Mouse (Mus musculus): Measurements from ENCODE around the gene Calcrl. TPM values are rescaled to one million over a fixed set of nuclear protein-coding genes. Genes with fewer than 3 reads are reported as not detected.
A peak's percentile ranks its signal among the peaks of the same experiment; 100 is the strongest.
"Not testable (repeated sequence)": the region's sequence is repeated elsewhere in the genome, so short reads cannot be mapped to it uniquely, and the experiment has no call there.

Gene Calcrl
- polyA plus RNA-seq, 1 experiment from 2014 or later: 37.7 TPM

DNA sequence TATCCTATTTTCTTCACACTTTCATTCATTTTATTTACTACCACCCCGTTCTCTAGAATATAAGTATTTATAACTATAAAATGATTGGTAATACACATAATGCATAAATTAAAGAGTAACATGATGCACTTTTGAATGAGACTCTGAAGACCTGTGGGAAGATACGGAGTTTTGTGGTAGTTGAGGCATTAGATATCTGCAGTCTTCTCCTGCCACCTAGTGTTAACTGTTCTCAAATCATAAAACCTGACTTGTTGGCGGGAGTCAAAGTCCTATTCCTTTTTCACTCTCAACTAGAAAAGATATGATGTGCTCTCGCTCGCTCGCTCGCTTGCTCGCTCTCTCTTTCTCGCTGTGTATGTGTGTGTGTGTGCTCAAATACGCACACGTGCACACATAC, 4.5 kb upstream of the Calcrl start:
- Histone ChIP-seq H3K9me3 (no peaks in the 10 kb centered on the region), H3K36me3 (no peaks in the 10 kb centered on the region), H3K4me3 (no peak overlapping the region), H3K27ac (no peak overlapping the region), H3K4me1 (peaks cover 4% of the 10 kb centered on the region; the same call in 1 of the 2 replicates), H3K27me3 (ENCODE audit: insufficient read depth, poor library complexity, severe bottlenecking) (no peaks in the 10 kb centered on the region)
- no peak for DNase-seq (ENCODE audit: low spot score)
- 48% methylated on average over 11 of the region's 11 CpGs for WGBS

DNA sequence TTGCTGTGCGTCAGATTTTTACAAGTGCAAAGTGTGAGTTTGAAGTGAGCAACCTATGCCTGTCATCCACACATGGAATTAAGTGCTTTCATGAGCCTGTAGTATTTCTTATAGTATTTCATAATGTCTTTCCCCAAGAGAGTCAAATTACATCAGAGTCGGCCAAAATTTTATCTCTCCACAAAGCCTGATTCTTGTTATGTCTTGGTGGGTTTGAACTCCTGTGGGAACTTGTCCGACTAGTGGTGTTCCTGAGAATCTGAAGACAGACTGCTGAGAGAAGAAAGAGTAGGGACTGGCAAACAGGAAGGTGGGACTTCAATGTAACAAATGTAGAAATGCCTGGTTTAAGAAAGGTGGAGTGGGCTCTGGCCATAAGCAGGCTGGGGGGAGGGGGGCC, 3.6 kb upstream of the Calcrl start:
- Histone ChIP-seq H3K4me1 (peaks cover 8% of the 10 kb centered on the region; the same call in 1 of the 2 replicates), H3K27me3 (ENCODE audit: insufficient read depth, poor library complexity, severe bottlenecking) (no peaks in the 10 kb centered on the region), H3K36me3 (no peaks in the 10 kb centered on the region), H3K9me3 (no peaks in the 10 kb centered on the region), H3K4me3 (no peak overlapping the region), H3K27ac (no peak overlapping the region)
- WGBS: 59% methylated on average over 3 of the region's 3 CpGs
- DNase-seq (ENCODE audit: low spot score): no peak

DNA sequence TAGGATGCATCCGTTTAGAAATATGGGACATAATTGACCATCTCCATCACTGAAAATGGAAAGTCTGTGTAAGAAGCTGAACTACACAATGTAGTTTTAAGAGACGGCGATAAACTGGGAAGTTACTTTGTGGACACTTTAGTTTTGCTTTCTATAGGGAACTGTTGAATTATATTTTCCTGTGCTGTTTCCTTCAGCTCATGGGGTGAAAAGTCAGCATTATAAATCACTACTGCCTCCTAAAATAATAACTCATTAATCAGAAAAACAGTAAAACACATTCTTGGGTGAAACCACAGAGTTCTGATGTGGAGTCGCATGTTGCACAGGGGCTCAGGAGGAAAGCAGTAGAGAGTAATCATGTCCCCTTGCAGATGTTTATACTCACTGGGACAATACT, 1.3 kb upstream of the Calcrl start:
- WGBS: 86% methylated on average over 4 of the region's 4 CpGs
- H3K36me3 ChIP-seq: no peaks in the 10 kb centered on the region
- H3K4me1 ChIP-seq: peaks cover 8% of the 10 kb centered on the region; the same call in 1 of the 2 replicates
- no peak overlapping the region for H3K27ac ChIP-seq
- no peak overlapping the region for H3K4me3 ChIP-seq
- DNase-seq (ENCODE audit: low spot score): no peak
- H3K9me3 ChIP-seq: no peaks in the 10 kb centered on the region
- H3K27me3 ChIP-seq (ENCODE audit: insufficient read depth, poor library complexity, severe bottlenecking): no peaks in the 10 kb centered on the region

DNA sequence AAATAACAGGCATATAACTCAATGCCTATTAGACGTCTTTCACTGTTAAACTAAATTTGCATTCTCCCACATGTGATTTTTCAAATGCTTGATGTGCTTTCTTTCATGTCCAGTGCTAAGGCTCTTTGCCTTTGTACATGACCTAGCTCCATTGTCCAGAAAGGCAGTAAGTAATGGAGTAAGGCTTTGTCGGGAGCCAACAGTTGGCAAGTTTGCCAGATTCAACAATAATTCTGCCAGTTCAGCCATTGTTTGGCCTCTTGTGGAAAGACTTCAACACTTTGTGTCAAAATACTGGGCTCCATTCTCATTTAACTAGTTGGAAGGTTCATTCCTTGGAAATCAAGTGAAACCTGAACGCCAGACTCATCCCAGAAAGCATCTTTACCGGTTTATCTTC, 8.7 kb downstream of the Calcrl start:
- 82% methylated on average over 4 of the region's 4 CpGs for WGBS

DNA sequence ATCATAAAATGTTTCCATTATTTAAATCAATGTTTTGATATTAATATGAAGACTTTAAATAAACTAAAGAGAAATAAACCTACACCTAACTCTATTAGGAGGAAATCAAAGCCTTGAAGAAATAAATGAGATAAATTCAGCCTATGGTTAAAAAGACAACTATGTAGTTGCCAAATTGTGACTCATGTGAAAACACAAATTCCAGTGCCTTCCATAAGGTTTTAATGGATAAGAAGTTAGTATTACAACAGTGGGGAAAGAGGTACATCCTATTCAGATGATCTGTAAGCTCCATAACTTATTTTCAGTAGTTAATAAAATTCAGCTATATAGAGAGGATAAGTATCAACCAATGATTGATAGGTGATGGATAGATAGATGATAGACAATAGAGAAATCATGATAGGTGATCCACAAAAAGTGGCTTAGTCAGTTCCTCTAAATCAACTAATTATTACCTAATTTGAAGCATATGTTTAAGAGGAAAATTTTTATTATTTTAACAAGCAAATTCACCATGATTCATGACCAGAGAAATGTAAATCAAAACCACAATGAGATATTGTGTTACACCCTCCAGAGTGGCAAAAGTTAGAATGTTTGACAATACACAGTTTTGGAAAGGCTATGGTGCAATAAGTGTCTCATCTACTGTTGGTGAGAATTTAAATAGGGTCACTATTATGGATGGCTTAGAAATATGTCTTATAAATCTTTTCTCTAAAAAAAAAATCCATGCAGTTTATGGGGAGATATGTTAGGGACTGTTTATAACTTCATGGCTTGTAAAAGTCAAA, 15.2 kb downstream of the Calcrl start:
- H3K27ac ChIP-seq: no peak overlapping the region
- no peaks in the 10 kb centered on the region for H3K9me3 ChIP-seq
- H3K4me1 ChIP-seq: no peaks in the 10 kb centered on the region
- H3K36me3 ChIP-seq: peaks cover 10% of the 10 kb centered on the region; the same call in 1 of the 2 replicates
- H3K4me3 ChIP-seq: no peak overlapping the region
- no peaks in the 10 kb centered on the region for H3K27me3 ChIP-seq (ENCODE audit: insufficient read depth, poor library complexity, severe bottlenecking)
- no peak for DNase-seq (ENCODE audit: low spot score)

More for the DNA sequence above, 8.7 kb downstream of the Calcrl start:
- Histone ChIP-seq H3K27me3 (ENCODE audit: insufficient read depth, poor library complexity, severe bottlenecking) (no peaks in the 10 kb centered on the region), H3K4me3 (no peak overlapping the region), H3K4me1 (no peaks in the 10 kb centered on the region), H3K9me3 (no peaks in the 10 kb centered on the region), H3K27ac (no peak overlapping the region), H3K36me3 (peaks cover 10% of the 10 kb centered on the region; the same call in 1 of the 2 replicates)
- no peak for DNase-seq (ENCODE audit: low spot score)

DNA sequence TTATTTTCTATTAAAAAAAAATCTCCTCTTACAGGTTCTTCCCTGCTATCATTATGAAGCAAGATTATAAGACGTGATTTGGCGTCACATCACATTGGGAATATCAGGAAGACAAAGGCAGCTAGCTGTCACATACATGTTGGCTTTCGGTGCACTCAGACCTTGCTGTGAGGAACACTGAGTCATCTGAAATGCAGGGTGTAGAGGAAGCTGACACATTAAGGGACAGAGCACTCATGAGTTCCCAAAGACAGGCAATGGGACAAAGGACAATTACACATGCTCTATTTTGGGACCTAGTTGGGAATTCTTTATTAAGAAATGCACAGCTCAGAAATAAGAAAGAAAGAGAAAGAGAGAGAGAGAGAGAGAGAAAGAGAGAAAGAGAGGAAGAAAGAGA, 20.4 kb downstream of the Calcrl start:
- WGBS: 83% methylated on average over 3 of the region's 3 CpGs
- Histone ChIP-seq H3K36me3 (no peaks in the 10 kb centered on the region), H3K4me3 (no peak overlapping the region), H3K4me1 (no peaks in the 10 kb centered on the region), H3K27ac (no peak overlapping the region), H3K9me3 (no peaks in the 10 kb centered on the region), H3K27me3 (ENCODE audit: insufficient read depth, poor library complexity, severe bottlenecking) (no peaks in the 10 kb centered on the region)
- no peak for DNase-seq (ENCODE audit: low spot score)

DNA sequence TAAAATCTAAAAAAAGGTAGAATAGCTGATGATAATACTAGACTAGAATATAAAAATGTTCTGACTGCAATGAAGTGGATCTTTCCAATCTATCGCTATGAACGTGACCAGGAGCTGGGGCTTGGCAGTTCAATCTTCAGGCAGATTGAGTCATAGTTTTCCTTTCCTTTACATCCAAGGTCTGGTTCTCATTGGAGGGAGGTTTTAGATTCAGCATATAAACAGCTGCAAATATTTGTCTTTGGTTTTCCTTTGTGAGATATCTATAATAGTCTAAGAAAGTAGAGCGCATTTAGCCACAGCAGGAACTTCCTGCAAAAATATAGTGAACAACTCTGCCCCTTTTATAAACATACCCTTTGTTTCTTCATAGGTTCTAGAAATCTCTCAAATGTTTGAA, 22.5 kb downstream of the Calcrl start:
- H3K4me3 ChIP-seq: no peak overlapping the region
- H3K27ac ChIP-seq: no peak overlapping the region
- no peaks in the 10 kb centered on the region for H3K4me1 ChIP-seq
- no peaks in the 10 kb centered on the region for H3K36me3 ChIP-seq
- no peak for DNase-seq (ENCODE audit: low spot score)
- WGBS: 76% methylated on average over 3 of the region's 3 CpGs
- no peaks in the 10 kb centered on the region for H3K27me3 ChIP-seq (ENCODE audit: insufficient read depth, poor library complexity, severe bottlenecking)
- H3K9me3 ChIP-seq: no peaks in the 10 kb centered on the region

DNA sequence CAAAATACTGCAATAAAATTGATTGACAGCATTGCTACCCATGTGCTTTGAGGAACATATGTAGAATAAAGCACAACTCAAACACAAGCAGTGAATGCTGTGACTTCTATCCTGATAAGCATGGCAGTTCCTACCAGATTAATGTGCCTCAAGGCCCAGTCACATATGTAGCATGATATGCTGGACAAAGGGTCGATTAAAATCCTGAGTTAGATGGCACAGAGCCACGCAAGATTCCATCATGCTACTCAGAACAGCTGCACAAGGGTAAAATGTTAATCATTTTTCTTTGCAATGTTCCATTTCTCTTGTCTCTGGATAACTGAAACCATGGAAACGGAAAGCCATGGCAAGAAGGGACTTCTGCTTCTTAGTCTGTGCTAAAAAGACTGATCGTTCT, 28.7 kb downstream of the Calcrl start:
- H3K36me3 ChIP-seq: no peaks in the 10 kb centered on the region
- WGBS: 84% methylated on average over 4 of the region's 4 CpGs

DNA sequence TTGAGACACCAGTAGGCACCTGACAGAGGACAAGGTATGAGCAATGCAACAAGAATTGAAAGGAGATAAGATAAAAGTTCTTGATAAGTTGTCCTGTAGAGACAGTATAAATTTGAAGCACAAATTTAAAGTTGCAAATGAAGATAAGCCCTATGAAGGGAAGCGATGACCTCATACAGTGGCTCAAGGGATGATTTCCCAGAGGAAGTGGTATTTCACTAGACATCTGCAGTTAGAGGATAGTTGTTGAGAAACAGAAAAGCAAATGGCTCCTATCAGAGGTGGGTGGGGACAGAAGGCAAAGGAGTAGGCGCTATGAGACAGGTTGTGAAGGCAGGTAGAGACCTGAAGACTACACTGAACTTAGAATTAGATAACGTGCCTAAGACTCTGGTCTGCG, 32.0 kb downstream of the Calcrl start:
- Histone ChIP-seq H3K27me3 (ENCODE audit: insufficient read depth, poor library complexity, severe bottlenecking) (no peaks in the 10 kb centered on the region), H3K36me3 (no peaks in the 10 kb centered on the region), H3K4me3 (no peak overlapping the region), H3K4me1 (peaks cover 5% of the 10 kb centered on the region), H3K9me3 (no peaks in the 10 kb centered on the region), H3K27ac (no peak overlapping the region)
- WGBS: 77% methylated on average over 4 of the region's 4 CpGs
- DNase-seq (ENCODE audit: low spot score): no peak

More for the DNA sequence above, 28.7 kb downstream of the Calcrl start:
- Histone ChIP-seq H3K4me3 (no peak overlapping the region), H3K27ac (no peak overlapping the region), H3K4me1 (no peaks in the 10 kb centered on the region), H3K27me3 (ENCODE audit: insufficient read depth, poor library complexity, severe bottlenecking) (no peaks in the 10 kb centered on the region), H3K9me3 (no peaks in the 10 kb centered on the region)
- DNase-seq (ENCODE audit: low spot score): no peak

DNA sequence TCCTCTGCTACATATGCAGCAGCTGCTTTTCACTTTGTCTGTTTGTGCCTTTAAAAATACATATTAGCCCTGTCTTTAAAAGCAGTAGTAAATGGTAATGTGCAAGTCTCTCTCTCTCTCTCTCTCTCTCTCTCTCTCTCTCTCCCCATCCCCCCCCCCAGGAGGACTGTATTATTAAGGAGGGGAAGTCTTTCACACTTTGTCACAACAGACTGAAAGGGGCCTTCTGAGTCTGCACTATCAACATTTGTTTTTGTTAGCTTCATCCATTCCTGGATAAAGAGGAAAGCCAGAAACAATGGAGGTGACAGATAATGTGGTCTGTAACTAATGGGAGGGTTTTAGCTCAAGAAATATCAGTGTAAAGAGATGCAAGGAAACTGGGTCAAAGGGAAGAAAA, 36.1 kb downstream of the Calcrl start:
- Histone ChIP-seq H3K4me1 (peaks cover 19% of the 10 kb centered on the region), H3K36me3 (no peaks in the 10 kb centered on the region), H3K4me3 (no peak overlapping the region), H3K27me3 (ENCODE audit: insufficient read depth, poor library complexity, severe bottlenecking) (no peaks in the 10 kb centered on the region), H3K27ac (no peak overlapping the region), H3K9me3 (no peaks in the 10 kb centered on the region)
- no peak for DNase-seq (ENCODE audit: low spot score)

DNA sequence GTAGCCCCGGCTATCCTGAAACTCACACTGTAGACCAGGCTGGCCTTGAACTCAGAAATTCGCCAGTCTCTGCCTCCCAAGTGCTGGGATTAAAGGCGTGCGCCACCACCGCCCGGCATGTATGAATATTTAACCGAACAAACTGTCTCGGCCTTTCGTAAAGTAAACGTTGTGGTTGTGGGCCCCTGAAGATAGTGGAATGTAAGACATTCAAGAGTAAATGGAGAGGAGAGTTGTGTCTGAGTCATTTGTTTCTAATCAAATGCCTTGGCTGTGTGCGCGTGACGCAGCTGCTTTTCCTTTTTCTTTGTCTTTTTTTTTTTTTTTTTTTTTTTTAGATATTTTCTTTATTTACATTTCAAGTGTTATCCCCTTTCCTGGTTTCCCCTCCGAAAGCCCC, 36.7 kb downstream of the Calcrl start:
- not testable (repeated sequence) for H3K36me3 ChIP-seq; H3K27ac ChIP-seq; H3K9me3 ChIP-seq; H3K4me3 ChIP-seq; H3K27me3 ChIP-seq (ENCODE audit: insufficient read depth, poor library complexity, severe bottlenecking); DNase-seq (ENCODE audit: low spot score)
- H3K4me1 ChIP-seq: peaks cover 19% of the 10 kb centered on the region
- 73% methylated on average over 14 of the region's 14 CpGs for WGBS

DNA sequence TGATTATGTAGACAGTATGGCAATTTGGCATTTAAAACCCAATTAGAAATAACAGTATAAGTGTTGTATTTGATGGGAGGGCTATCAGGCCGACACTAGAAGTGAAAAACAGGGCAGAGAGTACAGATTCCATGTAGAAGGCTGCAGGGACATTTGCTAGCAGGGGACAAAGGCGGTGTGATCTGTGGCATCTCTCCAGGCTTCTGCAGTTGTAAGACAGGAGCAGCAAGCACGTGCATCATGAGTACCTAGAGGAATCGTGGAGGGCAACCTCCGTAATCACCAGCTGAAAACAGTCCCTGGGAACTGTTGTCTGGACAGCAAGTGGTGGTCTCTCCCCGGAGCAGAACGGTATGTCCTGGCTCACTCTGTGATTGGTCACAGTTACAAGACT, 37.2 kb downstream of the Calcrl start:
- no peak for DNase-seq (ENCODE audit: low spot score)
- H3K27ac ChIP-seq: peak overlapping the region; percentile 47
- 49% methylated on average over 7 of the region's 7 CpGs for WGBS
- no peaks in the 10 kb centered on the region for H3K36me3 ChIP-seq
- no peak overlapping the region for H3K4me3 ChIP-seq
- H3K9me3 ChIP-seq: no peaks in the 10 kb centered on the region
- no peaks in the 10 kb centered on the region for H3K27me3 ChIP-seq (ENCODE audit: insufficient read depth, poor library complexity, severe bottlenecking)
- peaks cover 19% of the 10 kb centered on the region for H3K4me1 ChIP-seq

DNA sequence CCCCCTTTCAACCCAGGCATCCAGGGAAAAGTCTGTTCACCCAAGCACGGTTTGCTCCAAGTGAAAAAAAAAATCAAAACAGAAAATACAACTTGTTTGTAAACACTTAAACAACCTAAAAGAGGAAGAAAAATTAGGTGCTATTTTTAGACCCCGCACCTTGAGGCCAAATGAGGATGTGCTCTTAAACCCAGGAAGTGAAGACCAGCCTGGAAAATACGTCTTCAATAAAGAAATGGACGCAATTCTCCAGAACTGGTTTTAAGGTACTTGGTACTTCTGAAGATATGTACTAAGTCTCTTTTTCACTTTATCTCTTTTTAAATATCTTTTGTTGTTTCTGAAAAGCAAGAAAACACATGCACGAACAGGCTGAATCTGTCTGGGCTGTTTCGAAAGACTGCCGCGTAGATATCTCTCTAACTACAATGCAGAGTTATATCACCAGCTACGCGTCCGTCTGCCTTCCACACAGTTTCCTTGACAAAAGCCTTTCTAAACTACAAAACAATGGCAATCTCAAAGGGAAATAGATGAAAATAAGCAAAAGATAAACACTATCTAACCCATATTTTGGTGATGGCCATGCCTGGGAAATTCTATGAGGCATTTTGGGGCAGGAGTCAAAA, 37.7 kb downstream of the Calcrl start:
- Histone ChIP-seq H3K4me1 (peaks cover 19% of the 10 kb centered on the region), H3K9me3 (no peaks in the 10 kb centered on the region), H3K36me3 (no peaks in the 10 kb centered on the region), H3K27me3 (ENCODE audit: insufficient read depth, poor library complexity, severe bottlenecking) (no peaks in the 10 kb centered on the region), H3K27ac (peak overlapping the region; percentile 47; the same call in 1 of the 2 replicates), H3K4me3 (peak overlapping the region; percentile 37)
- DNase-seq (ENCODE audit: low spot score): no peak
- WGBS: 54% methylated on average over 11 of the region's 11 CpGs
